Mouse (Mus musculus): Measurements from ENCODE around the gene Ank3. TPM values are rescaled to one million over a fixed set of nuclear protein-coding genes. Genes with fewer than 3 reads are reported as not detected.

The Ank3 gene
- polyA plus RNA-seq, 1 experiment from 2014 or later, result 7.1 TPM

- H3K36me3 ChIP-seq (replicated peaks; ENCODE audit: insufficient read depth, low read length), result no peaks in the 10 kb centered on the region
- ATAC-seq (no peak), DNase-seq (no peak)
- 63% methylated on average over 5 of the region's 5 CpGs for WGBS (ENCODE audit: insufficient replicate concordance)
- H3K4me1 ChIP-seq (ENCODE audit: insufficient read depth), result no peaks in the 10 kb centered on the region
- no peak overlapping the region for H3K9ac ChIP-seq (replicated peaks)
- no peak overlapping the region for H3K4me2 ChIP-seq (ENCODE audit: low read depth, low read length)
- no peak overlapping the region for H3K4me3 ChIP-seq (ENCODE audit: low read depth, low read length)
- no peak overlapping the region for H3K27ac ChIP-seq (ENCODE audit: low read depth)
- no peaks in the 10 kb centered on the region for H3K27me3 ChIP-seq (ENCODE audit: insufficient read depth, low read length)
- no peaks in the 10 kb centered on the region for H3K9me3 ChIP-seq (ENCODE audit: low read length)
- TF ChIP-seq EP300 (IDR thresholded peaks at IDR 0.05; ENCODE audit: low read depth) (no peak), CTCF (IDR thresholded peaks at IDR 0.05; ENCODE audit: low read depth) (no peak)
These were observed 246.8 kb downstream of the Ank3 start for GRCm38 (mm10) chr10:69645311-69645802.

GRCm38 (mm10) chr10:69645929-69646328 is 247.4 kb downstream of the Ank3 start:
- DNase-seq (no peak), ATAC-seq (no peak)
- Histone ChIP-seq H3K9ac (replicated peaks) (no peak overlapping the region), H3K27ac (ENCODE audit: low read depth) (no peak overlapping the region), H3K4me1 (ENCODE audit: insufficient read depth) (no peaks in the 10 kb centered on the region), H3K4me2 (ENCODE audit: low read depth, low read length) (no peak overlapping the region), H3K4me3 (ENCODE audit: low read depth, low read length) (no peak overlapping the region), H3K9me3 (ENCODE audit: low read length) (no peaks in the 10 kb centered on the region), H3K27me3 (ENCODE audit: insufficient read depth, low read length) (no peaks in the 10 kb centered on the region), H3K36me3 (replicated peaks; ENCODE audit: insufficient read depth, low read length) (no peaks in the 10 kb centered on the region)
- TF ChIP-seq EP300 (IDR thresholded peaks at IDR 0.05; ENCODE audit: low read depth) (no peak), CTCF (IDR thresholded peaks at IDR 0.05; ENCODE audit: low read depth) (no peak)
- 78% methylated on average over 9 of the region's 9 CpGs for WGBS (ENCODE audit: insufficient replicate concordance)

- Histone ChIP-seq H3K4me2 (ENCODE audit: low read depth, low read length) (no peak overlapping the region), H3K27me3 (ENCODE audit: insufficient read depth, low read length) (no peaks in the 10 kb centered on the region), H3K27ac (ENCODE audit: low read depth) (no peak overlapping the region), H3K9me3 (ENCODE audit: low read length) (no peaks in the 10 kb centered on the region), H3K4me3 (ENCODE audit: low read depth, low read length) (no peak overlapping the region), H3K4me1 (ENCODE audit: insufficient read depth) (no peaks in the 10 kb centered on the region), H3K9ac (replicated peaks) (no peak overlapping the region), H3K36me3 (replicated peaks; ENCODE audit: insufficient read depth, low read length) (no peaks in the 10 kb centered on the region)
- 39% methylated on average over 4 of the region's 4 CpGs for WGBS (ENCODE audit: insufficient replicate concordance)
- no peak for ATAC-seq
- TF ChIP-seq CTCF (IDR thresholded peaks at IDR 0.05; ENCODE audit: low read depth), result no peak
- no peak for TF ChIP-seq EP300 (IDR thresholded peaks at IDR 0.05; ENCODE audit: low read depth)
- DNase-seq, result no peak
These were observed 251.5 kb downstream of the Ank3 start for GRCm38 (mm10) chr10:69650074-69650473.

GRCm38 (mm10) chr10:69652660-69653059 is 254.1 kb downstream of the Ank3 start:
- Histone ChIP-seq H3K27ac (ENCODE audit: low read depth) (no peak overlapping the region), H3K36me3 (replicated peaks; ENCODE audit: insufficient read depth, low read length) (no peaks in the 10 kb centered on the region), H3K9me3 (ENCODE audit: low read length) (no peaks in the 10 kb centered on the region), H3K4me1 (ENCODE audit: insufficient read depth) (no peaks in the 10 kb centered on the region), H3K4me3 (ENCODE audit: low read depth, low read length) (no peak overlapping the region), H3K4me2 (ENCODE audit: low read depth, low read length) (no peak overlapping the region), H3K9ac (replicated peaks) (no peak overlapping the region), H3K27me3 (ENCODE audit: insufficient read depth, low read length) (no peaks in the 10 kb centered on the region)
- no peak for DNase-seq
- 22% methylated on average over 5 of the region's 5 CpGs for WGBS (ENCODE audit: insufficient replicate concordance)
- no peak for TF ChIP-seq CTCF (IDR thresholded peaks at IDR 0.05; ENCODE audit: low read depth)
- TF ChIP-seq EP300 (IDR thresholded peaks at IDR 0.05; ENCODE audit: low read depth), result no peak
- no peak for ATAC-seq

GRCm38 (mm10) chr10:69653121-69653677 is 254.6 kb downstream of the Ank3 start:
- DNase-seq (no peak), ATAC-seq (no peak)
- no peaks in the 10 kb centered on the region for H3K27me3 ChIP-seq (ENCODE audit: insufficient read depth, low read length)
- no peak overlapping the region for H3K4me2 ChIP-seq (ENCODE audit: low read depth, low read length)
- no peak overlapping the region for H3K9ac ChIP-seq (replicated peaks)
- H3K4me3 ChIP-seq (ENCODE audit: low read depth, low read length), result no peak overlapping the region
- H3K36me3 ChIP-seq (replicated peaks; ENCODE audit: insufficient read depth, low read length), result no peaks in the 10 kb centered on the region
- H3K4me1 ChIP-seq (ENCODE audit: insufficient read depth), result no peaks in the 10 kb centered on the region
- no peak overlapping the region for H3K27ac ChIP-seq (ENCODE audit: low read depth)
- no peaks in the 10 kb centered on the region for H3K9me3 ChIP-seq (ENCODE audit: low read length)
- WGBS (ENCODE audit: insufficient replicate concordance), result 34% methylated on average over 5 of the region's 5 CpGs
- TF ChIP-seq EP300 (IDR thresholded peaks at IDR 0.05; ENCODE audit: low read depth) (no peak), CTCF (IDR thresholded peaks at IDR 0.05; ENCODE audit: low read depth) (no peak)

GRCm38 (mm10) chr10:69654176-69654575 is 255.6 kb downstream of the Ank3 start:
- Histone ChIP-seq H3K9ac (replicated peaks) (no peak overlapping the region), H3K27ac (ENCODE audit: low read depth) (no peak overlapping the region), H3K4me3 (ENCODE audit: low read depth, low read length) (no peak overlapping the region), H3K36me3 (replicated peaks; ENCODE audit: insufficient read depth, low read length) (no peaks in the 10 kb centered on the region), H3K4me1 (ENCODE audit: insufficient read depth) (no peaks in the 10 kb centered on the region), H3K9me3 (ENCODE audit: low read length) (no peaks in the 10 kb centered on the region), H3K27me3 (ENCODE audit: insufficient read depth, low read length) (no peaks in the 10 kb centered on the region), H3K4me2 (ENCODE audit: low read depth, low read length) (no peak overlapping the region)
- WGBS (ENCODE audit: insufficient replicate concordance), result 73% methylated on average over 2 of the region's 2 CpGs
- DNase-seq (no peak), ATAC-seq (no peak)
- TF ChIP-seq EP300 (IDR thresholded peaks at IDR 0.05; ENCODE audit: low read depth), result no peak
- no peak for TF ChIP-seq CTCF (IDR thresholded peaks at IDR 0.05; ENCODE audit: low read depth)

All from liver, postnatal 0 days (tissue).